Mouse (Mus musculus) frontal cortex, adult 2 months (tissue): Measurements from ENCODE around the gene Focad. TPM values are rescaled to one million over a fixed set of nuclear protein-coding genes. Genes with fewer than 3 reads are reported as not detected.

ENCODE experiments used
- DNase-seq, 2 experiments: peaks; one replicate each; pipeline ENCODE4 v3.0.0; 2022; ENCODE audit warnings: low spot score in 1 of 2; ENCODE audit errors: extremely low spot score in 1 of 2
- polyA plus RNA-seq: library from polyadenylated mRNA; depleted of rRNA; stranded (reverse); fragments of >200 nt; gene quantifications from 2 replicates; pipeline ENCODE4 v1.2.3, GENCODE M21; 2012

Gene Focad
- polyA plus RNA-seq, 1 experiment = 44.1 TPM

DNA sequence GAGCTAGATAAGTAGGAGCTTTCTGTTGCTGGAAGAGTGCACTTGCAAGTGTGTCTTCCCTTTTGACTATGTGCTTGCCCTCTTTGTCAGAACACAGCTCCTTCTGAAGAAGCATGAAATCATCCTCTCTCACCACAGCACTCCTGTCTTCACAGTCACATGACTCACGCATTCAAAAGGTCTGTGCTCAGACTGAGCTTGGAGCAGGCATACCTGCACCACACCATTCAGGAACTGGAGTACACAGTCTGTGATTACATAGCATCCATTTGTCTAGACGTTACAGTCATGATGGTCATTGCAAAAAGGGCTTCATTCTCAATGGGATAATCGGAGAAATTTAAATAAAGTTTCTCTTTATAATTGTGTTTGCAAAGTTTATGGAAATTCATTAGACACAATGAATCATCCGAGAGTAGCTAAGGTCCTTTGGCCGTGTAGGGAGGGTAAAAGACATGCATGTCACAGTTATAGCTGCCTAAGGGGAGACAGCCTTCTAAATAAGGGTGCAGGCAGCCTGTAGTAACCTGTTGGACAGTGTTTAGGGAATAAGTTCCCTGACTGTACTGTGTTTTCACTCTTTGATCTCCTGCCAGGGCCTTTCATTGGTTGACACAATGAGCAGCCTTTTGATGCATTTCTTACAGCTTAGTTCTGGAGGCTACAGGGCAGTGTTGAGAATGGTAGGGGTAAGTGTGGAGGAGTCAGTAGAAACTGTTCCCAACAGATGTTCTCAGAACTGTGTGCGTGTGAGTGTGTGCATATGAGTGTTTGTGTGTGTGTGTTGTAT is 206.6 kb downstream of the Focad start:
- no peak for DNase-seq

DNA sequence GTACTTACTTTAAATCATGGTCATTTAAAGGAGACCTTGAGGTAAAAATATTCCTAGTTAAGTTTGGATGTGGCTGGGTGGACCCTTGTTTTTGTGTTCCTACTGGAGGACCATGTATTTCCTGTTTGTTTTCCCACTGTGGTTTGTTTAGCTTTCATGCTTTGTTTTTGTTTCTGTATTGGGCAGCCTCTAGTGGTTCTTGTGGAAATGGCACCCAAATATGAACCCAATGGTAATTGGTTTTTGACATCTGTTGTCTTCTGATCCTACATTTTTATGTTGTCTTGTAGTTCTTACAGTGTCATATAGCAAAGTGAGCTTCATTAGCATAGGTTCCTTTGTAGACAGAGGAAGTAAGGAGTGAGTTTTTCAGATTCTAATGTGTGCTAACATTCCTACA is 207.9 kb downstream of the Focad start:
- DNase-seq = peak in 1 of 2 experiments; percentile 54

DNA sequence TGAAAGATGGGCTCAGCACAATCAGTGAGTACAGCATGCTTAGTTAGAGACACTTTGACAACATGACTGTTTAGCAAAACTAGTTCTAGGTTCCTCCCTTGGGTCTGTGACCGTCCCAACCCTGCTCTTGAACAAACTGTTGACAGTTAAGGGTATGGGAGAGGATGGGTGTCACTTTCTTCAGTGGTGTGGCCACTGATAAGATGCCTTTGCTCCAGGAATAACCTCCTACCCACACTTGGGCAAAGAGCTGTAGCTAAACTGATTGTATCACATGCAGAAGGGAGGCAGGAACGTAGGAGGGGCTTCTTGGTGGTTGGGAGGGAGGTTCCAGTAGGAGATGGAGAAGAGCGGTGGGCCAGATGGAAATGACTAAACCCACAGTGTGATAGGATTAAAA is 213.3 kb downstream of the Focad start:
- no peak for DNase-seq

DNA sequence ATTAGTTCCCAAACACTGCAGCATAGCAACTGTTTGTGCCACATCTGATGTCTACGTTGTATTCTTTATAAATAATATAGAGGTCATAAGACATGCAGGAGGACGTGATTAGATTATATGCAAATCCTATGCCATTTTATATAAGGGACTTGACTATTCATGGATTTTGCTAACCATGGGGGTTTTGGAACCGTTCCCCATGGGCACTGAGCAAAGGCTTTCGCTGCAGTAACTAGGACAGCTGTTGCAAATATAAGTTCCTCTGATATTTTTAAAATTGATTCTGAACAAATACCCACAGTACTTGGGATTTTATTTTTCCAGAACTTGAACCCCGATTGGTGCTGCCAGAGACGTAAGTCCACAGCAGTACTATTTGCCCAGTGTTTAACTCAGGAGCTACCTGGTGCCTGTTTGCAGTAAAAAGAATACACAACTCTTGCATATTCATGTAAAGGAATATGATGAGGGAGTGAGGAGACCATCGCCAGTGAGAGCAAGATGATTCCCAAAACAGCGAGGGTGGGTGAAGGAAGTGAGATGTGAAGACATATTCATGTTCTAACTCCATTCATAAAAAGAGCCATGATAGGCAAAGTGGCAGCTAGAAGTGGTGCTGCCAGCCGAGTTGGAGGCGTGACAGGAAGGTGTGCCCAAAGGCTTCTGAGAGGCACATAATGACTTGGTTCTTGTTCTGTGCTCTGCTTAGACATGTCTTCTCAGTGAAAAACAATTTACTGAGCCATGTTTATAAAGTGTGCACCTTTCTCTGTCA is 214.1 kb downstream of the Focad start:
- peak in 1 of 2 experiments; percentile 39 for DNase-seq

DNA sequence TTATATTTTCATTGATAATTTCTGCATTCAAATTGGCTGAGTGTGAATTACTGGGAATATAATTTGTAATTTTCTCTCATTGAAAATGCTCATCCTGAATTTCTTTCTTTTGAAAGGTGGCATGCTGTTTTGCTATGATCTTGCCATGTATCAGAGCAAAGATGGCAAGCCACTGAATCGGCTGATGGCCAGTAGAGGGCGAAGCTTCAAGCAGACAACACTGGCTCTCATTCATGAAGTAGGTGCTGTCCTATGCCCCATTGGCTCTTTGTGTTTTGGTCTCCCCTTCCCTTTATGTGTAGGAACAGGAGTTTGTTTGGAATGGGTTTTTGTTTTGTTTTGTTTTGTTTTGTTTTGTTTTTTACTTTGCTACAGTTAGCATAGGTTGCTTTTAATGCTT is 215.2 kb downstream of the Focad start:
- peak in 1 of 2 experiments; percentile 26 for DNase-seq

DNA sequence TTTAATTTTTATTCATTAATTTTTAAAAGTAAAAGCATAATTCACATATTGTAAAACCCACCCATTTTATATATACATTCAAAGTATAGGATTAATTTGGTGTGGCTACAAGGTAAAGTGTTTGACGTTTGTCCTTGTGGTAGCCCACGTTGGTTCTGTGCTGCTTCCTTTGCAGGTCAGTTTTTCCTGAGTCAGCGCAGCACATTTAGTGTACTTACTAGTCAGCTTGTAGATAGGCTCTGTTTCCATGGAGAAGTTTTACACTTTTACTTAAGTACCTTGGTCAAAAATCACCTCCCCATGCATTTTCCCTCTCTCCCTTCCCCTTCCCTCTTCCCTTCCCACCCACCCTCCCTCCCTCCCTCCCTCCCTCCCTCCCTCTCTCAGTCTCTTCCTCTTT is 220.5 kb downstream of the Focad start:
- no peak for DNase-seq

DNA sequence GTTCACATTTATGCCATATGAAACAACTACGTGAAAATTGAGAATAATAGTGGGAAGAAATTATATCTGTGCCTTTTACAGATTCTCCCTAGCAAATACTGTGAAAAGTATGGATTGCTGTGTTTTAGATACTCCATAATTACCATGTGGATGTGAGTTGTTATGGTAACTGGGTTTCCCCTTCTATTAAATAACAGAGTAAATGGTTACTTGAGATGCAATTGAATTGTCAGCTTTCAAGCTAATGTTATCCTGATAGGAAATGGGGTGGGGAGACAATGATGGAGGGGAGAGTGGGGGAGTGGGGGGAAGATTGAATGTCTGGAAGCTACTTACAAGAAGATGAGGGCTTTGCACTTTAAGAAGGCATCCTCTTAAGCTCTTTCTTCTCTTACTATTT is 225.6 kb downstream of the Focad start:
- no peak for DNase-seq

DNA sequence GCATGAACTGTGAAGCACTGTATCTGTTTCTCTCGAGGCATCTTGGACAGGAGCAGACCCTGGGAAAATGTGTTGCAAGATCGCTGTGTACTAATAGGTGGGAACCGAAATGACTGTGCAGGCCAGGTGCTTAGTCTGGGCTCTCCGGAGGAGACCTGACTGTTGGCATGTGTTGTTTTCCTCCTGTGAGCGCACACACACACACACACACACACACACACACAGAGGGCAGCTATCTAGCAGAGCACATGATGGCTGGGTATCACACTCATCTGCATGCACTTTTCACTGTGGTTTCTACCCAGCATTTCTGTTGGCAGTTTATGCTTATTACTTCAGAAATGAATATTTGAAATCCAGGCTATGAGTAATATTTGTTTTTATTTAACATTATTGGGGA is 231.0 kb downstream of the Focad start:
- DNase-seq = no peak

DNA sequence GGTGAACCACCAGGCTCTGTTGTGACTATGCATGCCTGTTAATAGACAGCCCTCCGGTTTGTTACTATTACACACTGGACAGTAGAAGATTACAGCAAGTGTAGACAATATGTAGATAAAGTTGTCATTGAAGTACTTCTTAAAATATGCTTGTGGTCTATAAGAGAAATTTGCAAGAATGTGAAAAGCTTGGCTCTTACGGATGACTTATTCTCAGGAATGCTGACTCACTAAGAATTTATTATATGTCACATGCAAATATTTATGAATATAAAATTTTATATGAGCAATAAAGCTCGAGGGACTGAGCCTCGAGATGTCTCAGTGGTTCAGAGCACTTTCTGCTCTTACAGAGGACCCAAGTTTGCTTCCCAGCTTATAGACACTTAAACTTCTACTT is 240.1 kb downstream of the Focad start:
- DNase-seq = no peak

DNA sequence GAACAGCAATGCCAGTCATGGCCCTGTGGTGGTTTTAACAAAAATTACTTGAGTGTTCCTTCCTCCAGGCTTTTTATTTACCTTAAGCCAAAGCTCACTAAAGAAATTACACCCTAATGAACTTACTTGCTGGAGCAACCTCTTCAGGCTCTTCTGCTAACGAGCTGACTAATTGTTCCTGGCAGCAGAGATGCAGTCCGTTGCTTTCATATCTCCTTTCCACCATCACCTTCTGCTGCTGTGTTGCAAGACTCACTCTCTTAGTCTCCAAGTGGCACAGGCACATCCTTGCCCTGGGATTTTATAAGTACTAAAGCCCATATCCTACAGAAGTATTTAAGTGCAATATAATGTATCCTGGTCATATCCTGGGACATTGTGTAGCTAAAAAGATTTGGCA is 242.3 kb downstream of the Focad start:
- no peak for DNase-seq

DNA sequence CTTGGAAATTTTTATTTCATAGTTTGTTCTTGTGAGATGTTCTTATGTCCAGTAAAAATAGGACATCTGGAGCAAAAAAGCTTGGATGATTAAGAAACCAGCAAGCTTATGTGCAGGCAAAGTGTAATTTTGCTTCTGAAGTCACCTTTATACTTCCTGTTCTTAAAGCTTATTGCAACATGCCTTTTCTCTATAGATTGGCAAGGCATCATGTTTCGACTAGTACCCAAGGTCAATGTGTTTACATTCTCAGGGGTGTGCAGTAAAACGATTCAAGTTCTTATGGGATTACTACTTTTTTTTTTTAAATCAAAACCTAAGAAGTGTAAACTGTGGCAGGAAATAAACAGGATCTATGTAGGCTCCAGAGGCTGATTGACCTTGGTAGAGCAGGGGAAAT is 242.9 kb downstream of the Focad start:
- DNase-seq = no peak

DNA sequence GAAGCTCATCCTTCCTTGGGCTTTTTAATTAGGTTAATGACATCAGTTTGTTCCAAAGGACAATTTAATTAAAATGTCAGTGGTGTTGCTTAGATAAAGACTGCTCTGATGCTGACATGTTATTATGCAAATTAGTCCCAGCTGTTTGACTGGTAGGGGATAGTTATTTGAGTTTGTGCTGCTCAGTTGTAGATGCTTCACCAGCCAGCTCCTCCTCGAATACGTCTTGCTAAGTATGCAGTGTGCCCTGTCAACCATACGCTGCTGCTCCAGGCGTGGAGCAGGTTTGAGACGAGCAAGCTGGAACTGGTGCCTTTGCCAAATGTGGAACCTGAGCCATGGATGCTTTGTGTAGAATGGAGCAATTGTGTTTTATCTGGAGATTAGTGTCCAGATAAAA is 243.7 kb downstream of the Focad start:
- DNase-seq = no peak

DNA sequence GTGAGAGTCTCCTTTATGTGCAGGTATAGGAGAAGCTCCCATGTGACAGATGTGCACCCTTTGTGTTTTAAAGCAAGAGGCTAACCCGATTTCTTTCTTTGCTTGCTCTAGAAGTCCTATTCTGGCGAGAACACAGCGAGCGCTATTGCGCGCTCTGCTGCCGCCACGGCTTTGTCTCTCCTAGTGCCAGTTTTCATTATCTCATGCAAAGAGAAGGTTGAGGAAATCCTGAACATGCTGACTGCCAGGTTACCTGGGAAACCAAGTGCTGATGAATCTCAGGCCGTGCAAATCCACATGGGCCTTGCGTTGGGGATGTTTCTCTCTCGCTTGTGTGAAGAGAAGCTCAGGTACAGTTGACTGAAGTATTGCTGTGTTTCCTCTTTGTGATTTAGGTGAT is 250.0 kb downstream of the Focad start:
- DNase-seq = peak in 1 of 2 experiments; percentile 62

DNA sequence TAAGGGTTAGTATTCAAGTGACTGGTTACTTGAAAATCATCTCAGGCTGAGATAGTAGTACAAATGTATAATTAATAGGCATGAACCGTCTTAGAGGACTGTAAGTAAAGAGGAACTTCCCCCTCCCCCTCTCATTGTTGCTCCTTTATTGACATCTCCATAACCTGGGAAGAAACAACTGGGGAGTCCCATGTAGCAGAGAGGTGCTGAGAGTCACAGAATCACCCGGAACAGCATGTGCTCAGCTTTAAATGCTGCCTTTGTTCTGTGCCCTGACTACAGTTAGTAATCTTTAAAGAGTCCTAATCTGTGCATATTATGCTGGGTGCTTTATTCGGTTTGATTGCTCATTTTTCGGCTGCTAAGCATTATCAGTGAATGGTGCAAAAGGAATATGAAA is 250.6 kb downstream of the Focad start:
- no peak for DNase-seq

DNA sequence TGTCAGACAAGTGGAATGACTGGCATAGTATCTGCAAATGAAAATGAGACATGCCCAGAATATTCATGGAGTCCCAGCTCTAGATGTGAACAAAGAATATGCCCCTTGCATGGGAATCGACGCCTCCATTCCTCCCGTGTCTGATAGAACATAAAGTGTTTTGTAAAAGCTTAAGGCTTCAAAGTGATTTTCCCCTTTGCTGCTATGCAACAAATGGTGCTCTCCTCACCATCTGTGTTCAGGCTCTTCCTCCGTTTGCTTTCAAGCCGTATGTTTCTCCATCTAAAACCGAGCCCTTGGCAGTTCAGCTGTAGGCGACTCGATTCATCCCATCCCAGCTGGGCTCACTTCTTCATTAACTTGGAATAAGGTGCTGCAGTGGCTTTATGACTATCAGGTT is 251.5 kb downstream of the Focad start:
- peak in 1 of 2 experiments; percentile 42 for DNase-seq

DNA sequence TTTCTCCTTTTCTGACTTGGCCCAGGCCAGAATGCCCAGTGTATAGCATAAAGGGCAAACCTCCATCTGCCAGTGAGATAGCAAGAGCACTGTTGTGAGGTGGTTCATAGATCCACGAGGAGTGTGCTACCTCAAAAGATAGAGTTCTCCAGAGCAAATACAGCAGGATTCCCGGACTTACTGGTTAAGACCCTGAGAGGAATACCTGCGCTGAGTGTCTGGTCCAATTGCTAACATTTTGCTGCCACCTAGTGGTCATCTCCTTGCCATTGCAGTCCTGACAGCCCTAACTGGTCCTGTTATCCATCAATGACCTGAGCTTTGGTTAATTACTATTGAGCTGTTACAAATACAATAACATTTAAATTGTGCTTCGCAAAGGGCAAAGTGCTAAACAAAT is 256.5 kb downstream of the Focad start:
- DNase-seq = peak; percentile 58 to 91

DNA sequence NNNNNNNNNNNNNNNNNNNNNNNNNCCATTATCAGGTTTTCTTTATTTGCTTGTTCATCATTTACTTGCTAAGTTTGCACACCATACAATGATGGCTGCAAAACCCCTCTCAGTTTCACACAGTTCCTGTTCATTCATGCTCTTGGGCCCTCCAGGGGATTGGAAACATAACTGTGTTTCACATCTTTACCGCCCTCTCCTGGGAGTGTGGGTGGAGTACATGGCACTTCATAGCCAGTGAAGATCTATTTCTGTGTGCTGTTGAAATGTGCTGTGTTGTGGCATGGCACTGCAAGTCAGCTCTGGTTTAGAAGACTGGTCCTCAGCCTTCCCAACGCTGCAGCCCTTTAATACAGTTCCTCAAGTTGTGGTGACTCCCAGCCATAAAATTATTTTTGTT is 262.2 kb downstream of the Focad start:
- peak in 1 of 2 experiments; percentile 66 for DNase-seq

DNA sequence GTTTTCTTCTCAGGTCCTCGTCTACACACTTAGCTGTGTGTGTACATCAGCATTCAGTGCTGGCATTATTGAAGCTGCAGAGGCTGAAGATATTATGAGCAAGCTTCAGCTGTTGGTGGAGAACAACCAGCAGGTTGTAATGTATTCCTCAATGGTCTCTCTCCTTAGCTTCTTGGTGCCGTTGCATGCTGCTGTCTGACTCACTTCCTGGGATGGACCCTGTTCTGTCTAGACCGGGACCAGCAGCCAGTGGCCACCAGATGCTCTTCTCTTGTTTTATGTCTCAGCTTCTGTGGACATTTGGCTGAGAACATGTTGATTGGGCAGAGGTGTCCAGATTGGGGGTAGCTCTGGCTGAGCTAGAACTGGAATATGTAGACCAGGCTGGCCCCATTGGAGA is 263.0 kb downstream of the Focad start:
- no peak for DNase-seq

DNA sequence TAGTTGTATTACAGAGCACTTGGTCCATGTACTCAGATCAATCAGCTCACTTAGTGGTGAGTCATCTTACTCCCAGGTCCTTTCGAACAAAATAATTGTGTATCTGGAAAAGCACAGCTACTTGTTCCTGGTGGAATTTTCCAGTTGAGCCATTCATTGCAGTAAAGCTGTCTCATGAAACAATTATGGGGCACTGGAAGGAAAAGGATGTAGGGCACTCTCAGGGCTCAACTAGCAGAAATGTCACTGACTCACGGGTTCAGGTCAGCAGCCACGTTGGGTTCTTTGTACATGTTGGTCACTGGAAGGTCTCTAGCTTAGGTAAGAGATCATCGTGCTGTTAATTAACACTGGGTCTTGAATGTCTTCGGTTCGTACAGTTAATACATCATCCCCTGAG is 275.5 kb downstream of the Focad start:
- DNase-seq = no peak

DNA sequence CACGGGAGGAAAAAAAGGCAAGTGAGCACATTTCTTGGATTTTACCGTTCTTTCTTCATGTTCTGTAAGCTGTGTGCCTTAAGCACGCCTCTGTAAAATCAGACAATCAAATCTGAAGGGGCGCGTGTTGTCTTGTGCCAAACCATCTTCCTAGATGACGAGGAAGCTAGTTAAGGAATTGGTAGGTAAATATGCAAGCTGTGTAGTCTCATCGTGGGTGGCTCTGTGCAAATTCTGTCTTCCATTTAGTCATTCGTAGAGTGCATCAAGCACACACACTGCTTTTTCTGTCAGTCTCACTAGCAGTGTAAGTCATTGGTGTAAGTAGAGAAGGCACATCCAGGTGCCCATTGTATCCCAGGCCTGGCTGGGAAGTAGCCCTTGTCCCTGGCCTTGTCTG is 276.4 kb downstream of the Focad start:
- DNase-seq = peak in 1 of 2 experiments; percentile 39

DNA sequence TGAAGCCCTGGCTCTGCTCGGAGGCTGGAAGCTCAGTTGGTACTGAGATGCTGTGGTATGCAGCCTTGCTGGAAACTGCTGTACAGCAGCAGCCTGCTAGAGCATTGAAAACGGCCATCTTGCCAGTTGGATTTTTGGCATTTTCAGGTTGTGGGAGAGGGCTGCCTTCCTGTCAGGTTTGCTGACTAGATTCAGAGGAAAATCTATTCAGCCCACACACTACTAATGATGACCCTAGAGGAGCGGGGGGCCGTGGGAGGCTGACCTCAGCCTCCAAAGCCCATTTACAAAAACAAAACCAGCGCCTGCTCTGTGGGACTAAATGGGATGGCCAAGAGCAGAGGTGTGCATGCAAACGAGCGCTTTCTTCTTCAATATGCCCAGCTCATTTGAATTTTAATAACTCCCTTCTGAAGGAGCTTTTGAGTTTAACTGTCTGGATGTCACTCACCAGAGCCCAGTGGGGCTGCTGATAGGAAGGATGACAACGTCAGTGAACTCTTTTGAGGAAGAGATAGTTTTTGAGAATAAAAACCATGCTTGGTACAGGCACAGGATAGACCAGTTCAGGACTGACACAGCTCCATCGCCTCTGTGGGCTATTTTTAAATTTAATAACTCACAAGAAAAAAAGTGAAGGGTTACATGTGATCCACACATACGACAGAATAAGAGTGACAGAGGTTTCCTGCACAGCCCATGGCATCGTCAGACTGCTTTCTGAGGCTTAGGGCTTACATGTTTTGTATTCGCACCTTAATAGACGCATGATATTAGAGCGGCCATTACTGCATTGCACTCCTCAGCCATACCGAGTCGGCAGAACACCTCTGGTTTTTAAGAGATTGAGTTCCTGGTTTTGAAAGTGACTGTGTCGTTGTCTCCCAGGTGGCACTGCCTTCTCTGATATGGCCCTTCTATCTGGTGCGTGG is 278.1 kb downstream of the Focad start:
- no peak for DNase-seq
